Mouse (Mus musculus) lung, adult 18-20 months (tissue): Measurements from ENCODE around the gene Mtus2.
"Not testable (repeated sequence)": the region's sequence is repeated elsewhere in the genome, so short reads cannot be mapped to it uniquely, and the experiment has no call there.

ENCODE experiments used
- DNase-seq, 2 experiments: peaks; one replicate each; pipeline ENCODE4 v3.0.0; 2022; ENCODE audit warnings: mixed read lengths in 2 of 2

The Mtus2 gene

GRCm38 (mm10) chr5:148130691-148131457 is 173.8 kb downstream of the Mtus2 start:
- DNase-seq: peak in 1 of 2 experiments; percentile 16

GRCm38 (mm10) chr5:148131458-148132131 is 174.5 kb downstream of the Mtus2 start:
- peak; percentile 5 to 19 for DNase-seq

GRCm38 (mm10) chr5:148133448-148134060 is 176.4 kb downstream of the Mtus2 start:
- DNase-seq: no peak

- DNase-seq: no peak
Measured at GRCm38 (mm10) chr5:148141662-148142061, 184.5 kb downstream of the Mtus2 start.

- DNase-seq: peak in 1 of 2 experiments; percentile 6
Measured at GRCm38 (mm10) chr5:148146200-148146823, 189.2 kb downstream of the Mtus2 start.

- DNase-seq: no peak
Measured at GRCm38 (mm10) chr5:148151894-148152599, 194.9 kb downstream of the Mtus2 start.

- no peak for DNase-seq
Measured at GRCm38 (mm10) chr5:148152600-148153402, 195.7 kb downstream of the Mtus2 start.

GRCm38 (mm10) chr5:148153403-148153713 is 196.2 kb downstream of the Mtus2 start:
- DNase-seq: no peak

GRCm38 (mm10) chr5:148154727-148155126 is 197.6 kb downstream of the Mtus2 start:
- DNase-seq: no peak

GRCm38 (mm10) chr5:148159328-148159727 is 202.2 kb downstream of the Mtus2 start:
- DNase-seq: peak in 1 of 2 experiments; percentile 8

GRCm38 (mm10) chr5:148160529-148161154 is 203.5 kb downstream of the Mtus2 start:
- no peak for DNase-seq

GRCm38 (mm10) chr5:148165111-148165510 is 208.0 kb downstream of the Mtus2 start:
- DNase-seq: no peak

GRCm38 (mm10) chr5:148175091-148175490 is 218.0 kb downstream of the Mtus2 start:
- no peak for DNase-seq

GRCm38 (mm10) chr5:148175742-148176426 is 218.8 kb downstream of the Mtus2 start:
- DNase-seq: no peak

- not testable (repeated sequence) for DNase-seq
Measured at GRCm38 (mm10) chr5:148176539-148176938, 219.4 kb downstream of the Mtus2 start.

- DNase-seq: no peak
Measured at GRCm38 (mm10) chr5:148179231-148179630, 222.1 kb downstream of the Mtus2 start.

GRCm38 (mm10) chr5:148180590-148181307 is 223.6 kb downstream of the Mtus2 start:
- peak; percentile 12 to 14 for DNase-seq

GRCm38 (mm10) chr5:148181308-148181630 is 224.1 kb downstream of the Mtus2 start:
- no peak for DNase-seq

GRCm38 (mm10) chr5:148181901-148182300 is 224.8 kb downstream of the Mtus2 start:
- DNase-seq: no peak

GRCm38 (mm10) chr5:148185898-148186297 is 228.8 kb downstream of the Mtus2 start:
- no peak for DNase-seq
